Mouse (Mus musculus) large intestine, adult 2 months (tissue): ENCODE data around the gene Tex44. TPM values are rescaled to one million over a fixed set of nuclear protein-coding genes. Genes with fewer than 3 reads are reported as not detected.
"Not testable (repeated sequence)": the region's sequence is repeated elsewhere in the genome, so short reads cannot be mapped to it uniquely, and the experiment has no call there.

Experiments
- DNase-seq: peaks from one replicate; pipeline ENCODE4 v3.0.0-alpha.2; 2012; ENCODE audit warnings: low read depth, low spot score
- WGBS: fragments of 180-500 bp; shearing (Covaris S2); methylation state at CpG from one replicate; pipeline ENCODE4 v1.1.7; 2018; 5-methylcytosine and 5-hydroxymethylcytosine counted together
- polyA plus RNA-seq: library from polyadenylated mRNA; depleted of rRNA; stranded (reverse); fragments of >200 nt; gene quantifications from 2 replicates; pipeline ENCODE4 v1.2.3, GENCODE M21; 2012

Tex44 gene
- polyA plus RNA-seq, 1 experiment, result not detected

- under 1% methylated on average over 29 of the region's 29 CpGs for WGBS
- no peak for DNase-seq
These were observed 15.0 kb downstream of the Tex44 start for GRCm38 (mm10) chr1:86440887-86441723.

GRCm38 (mm10) chr1:86441724-86441979 is 15.5 kb downstream of the Tex44 start:
- no peak for DNase-seq
- WGBS, result 1% methylated on average over 5 of the region's 5 CpGs

- under 1% methylated on average over 81 of the region's 81 CpGs for WGBS
- no peak for DNase-seq
These were observed 16.1 kb downstream of the Tex44 start for GRCm38 (mm10) chr1:86441980-86442831.

GRCm38 (mm10) chr1:86442832-86443231 is 16.7 kb downstream of the Tex44 start:
- WGBS, result 1% methylated on average over 24 of the region's 24 CpGs

GRCm38 (mm10) chr1:86443386-86444172 is 17.4 kb downstream of the Tex44 start:
- no peak for DNase-seq
- WGBS, result 35% methylated on average over 8 of the region's 8 CpGs

More at GRCm38 (mm10) chr1:86442832-86443231, 16.7 kb downstream of the Tex44 start:
- DNase-seq, result no peak

- no peak for DNase-seq
- WGBS, result 43% methylated on average over 13 of the region's 13 CpGs
These were observed 21.6 kb downstream of the Tex44 start for GRCm38 (mm10) chr1:86447596-86448171.

- 25% methylated on average over 4 of the region's 4 CpGs for WGBS
- DNase-seq, result no peak
These were observed 22.1 kb downstream of the Tex44 start for GRCm38 (mm10) chr1:86448272-86448671.

- no peak for DNase-seq
- 32% methylated on average over 6 of the region's 6 CpGs for WGBS
These were observed 23.8 kb downstream of the Tex44 start for GRCm38 (mm10) chr1:86449966-86450365.

- WGBS, result 79% methylated on average over 5 of the region's 5 CpGs
- no peak for DNase-seq
These were observed 26.6 kb downstream of the Tex44 start for GRCm38 (mm10) chr1:86452713-86453112.

GRCm38 (mm10) chr1:86456892-86457581 is 30.9 kb downstream of the Tex44 start:
- 59% methylated on average over 13 of the region's 13 CpGs for WGBS
- DNase-seq, result no peak

- 78% methylated on average over 4 of the region's 4 CpGs for WGBS
- DNase-seq, result no peak
These were observed 33.2 kb downstream of the Tex44 start for GRCm38 (mm10) chr1:86459371-86459770.

GRCm38 (mm10) chr1:86464223-86464874 is 38.2 kb downstream of the Tex44 start:
- 74% methylated on average over 9 of the region's 9 CpGs for WGBS
- no peak for DNase-seq

- 76% methylated on average over 4 of the region's 4 CpGs for WGBS
- DNase-seq, result no peak
These were observed 38.7 kb downstream of the Tex44 start for GRCm38 (mm10) chr1:86464875-86465224.

GRCm38 (mm10) chr1:86467416-86467815 is 41.3 kb downstream of the Tex44 start:
- no peak for DNase-seq
- 86% methylated on average over 8 of the region's 8 CpGs for WGBS

- DNase-seq, result no peak
- WGBS, result 86% methylated on average over 4 of the region's 4 CpGs
These were observed 43.7 kb downstream of the Tex44 start for GRCm38 (mm10) chr1:86469876-86470275.

GRCm38 (mm10) chr1:86470519-86471181 is 44.5 kb downstream of the Tex44 start:
- 7% methylated on average over 12 of the region's 12 CpGs for WGBS
- peak; percentile 59 for DNase-seq

- WGBS, result 52% methylated on average over 11 of the region's 11 CpGs
- not testable (repeated sequence) for DNase-seq
These were observed 45.4 kb downstream of the Tex44 start for GRCm38 (mm10) chr1:86471504-86471961.
